Mouse (Mus musculus): ENCODE measurements around the gene Wipf2.
"Not testable (repeated sequence)": the region's sequence is repeated elsewhere in the genome, so short reads cannot be mapped to it uniquely, and the experiment has no call there.

The Wipf2 gene

GRCm38 (mm10) chr11:98863028-98863750 is at the start of gene Wipf2:
Gene Wipf2 (plus strand): TSS chr11:98863638.
- peak; percentile 91 to 94 for DNase-seq (ENCODE audit: low spot score in 2 of 2)

- no peak for DNase-seq (ENCODE audit: low spot score in 2 of 2)
Observed at GRCm38 (mm10) chr11:98816706-98817239, 46.7 kb upstream of the Wipf2 start.

GRCm38 (mm10) chr11:98820968-98821367 is 42.5 kb upstream of the Wipf2 start:
- no peak for DNase-seq (ENCODE audit: low spot score in 2 of 2)

- not testable (repeated sequence) for DNase-seq (ENCODE audit: low spot score in 2 of 2)
Observed at GRCm38 (mm10) chr11:98826071-98826470, 37.4 kb upstream of the Wipf2 start.

- no peak for DNase-seq (ENCODE audit: low spot score in 2 of 2)
Observed at GRCm38 (mm10) chr11:98827877-98828276, 35.6 kb upstream of the Wipf2 start.

GRCm38 (mm10) chr11:98829091-98829775 is 34.2 kb upstream of the Wipf2 start:
- no peak for DNase-seq (ENCODE audit: low spot score in 2 of 2)

- DNase-seq (ENCODE audit: low spot score in 2 of 2), result no peak
Observed at GRCm38 (mm10) chr11:98829875-98830274, 33.6 kb upstream of the Wipf2 start.

GRCm38 (mm10) chr11:98835296-98835695 is 28.1 kb upstream of the Wipf2 start:
- DNase-seq (ENCODE audit: low spot score in 2 of 2), result no peak

- no peak for DNase-seq (ENCODE audit: low spot score in 2 of 2)
Observed at GRCm38 (mm10) chr11:98835725-98836124, 27.7 kb upstream of the Wipf2 start.

- DNase-seq (ENCODE audit: low spot score in 2 of 2), result no peak
Observed at GRCm38 (mm10) chr11:98836128-98836527, 27.3 kb upstream of the Wipf2 start.

GRCm38 (mm10) chr11:98836651-98837141 is 26.7 kb upstream of the Wipf2 start, which contains the start of gene Rapgefl1:
Gene Rapgefl1 (plus strand): TSS chr11:98836785.
- peak; percentile 53 to 63 for DNase-seq (ENCODE audit: low spot score in 2 of 2)

GRCm38 (mm10) chr11:98837231-98837704 is 26.2 kb upstream of the Wipf2 start:
- no peak for DNase-seq (ENCODE audit: low spot score in 2 of 2)

GRCm38 (mm10) chr11:98837917-98838316 is 25.5 kb upstream of the Wipf2 start:
- DNase-seq (ENCODE audit: low spot score in 2 of 2), result no peak

GRCm38 (mm10) chr11:98838512-98838911 is 24.9 kb upstream of the Wipf2 start:
- peak in 1 of 2 experiments; percentile 66 for DNase-seq (ENCODE audit: low spot score in 2 of 2)

GRCm38 (mm10) chr11:98839402-98839801 is 24.0 kb upstream of the Wipf2 start:
- no peak for DNase-seq (ENCODE audit: low spot score in 2 of 2)

- DNase-seq (ENCODE audit: low spot score in 2 of 2), result no peak
Observed at GRCm38 (mm10) chr11:98839897-98840296, 23.5 kb upstream of the Wipf2 start.

GRCm38 (mm10) chr11:98846016-98846415 is 17.4 kb upstream of the Wipf2 start:
- no peak for DNase-seq (ENCODE audit: low spot score in 2 of 2)

GRCm38 (mm10) chr11:98846865-98847604 is 16.4 kb upstream of the Wipf2 start:
- no peak for DNase-seq (ENCODE audit: low spot score in 2 of 2)

GRCm38 (mm10) chr11:98849196-98849894 is 14.1 kb upstream of the Wipf2 start:
- DNase-seq (ENCODE audit: low spot score in 2 of 2), result no peak

- no peak for DNase-seq (ENCODE audit: low spot score in 2 of 2)
Observed at GRCm38 (mm10) chr11:98850100-98851093, 13.0 kb upstream of the Wipf2 start.

Data from frontal cortex, postnatal 25 days (tissue).